Mouse (Mus musculus) forebrain, embryonic 12.5 days (tissue): Measurements from ENCODE around the gene Irs3. TPM values are rescaled to one million over a fixed set of nuclear protein-coding genes. Genes with fewer than 3 reads are reported as not detected.

Experiments used
- ATAC-seq: fragments of 200-750 bp; cut with Nextera tagmentation; 2 replicates; pipeline ENCODE4 v1.8.0; 2017; ENCODE audit warnings: moderate TSS enrichment; ENCODE audit not compliant: low FRiP score
- H3K27ac ChIP-seq: fragments of 300-500 bp; sonication (generic); 2 replicates; pipeline ENCODE4 v1.5.1; 2016; ENCODE audit warnings: mild to moderate bottlenecking
- H3K27me3 ChIP-seq: fragments of 300-500 bp; sonication (generic); 2 replicates; pipeline ENCODE4 v1.6.1; 2016; ENCODE audit warnings: mild to moderate bottlenecking
- H3K36me3 ChIP-seq: fragments of 300-500 bp; sonication (generic); replicated peaks from 2 replicates; pipeline ENCODE4 v1.6.1; 2016; ENCODE audit warnings: mild to moderate bottlenecking
- H3K4me1 ChIP-seq: fragments of 300-500 bp; sonication (generic); 2 replicates; pipeline ENCODE4 v1.6.1; 2016
- H3K4me2 ChIP-seq: fragments of 300-500 bp; sonication (generic); 2 replicates; pipeline ENCODE4 v1.6.1; 2016; ENCODE audit warnings: mild to moderate bottlenecking, moderate library complexity
- H3K4me3 ChIP-seq: fragments of 300-500 bp; sonication (generic); replicated peaks from 2 replicates; pipeline ENCODE4 v1.5.1; 2016; ENCODE audit warnings: mild to moderate bottlenecking
- H3K9ac ChIP-seq: fragments of 300-500 bp; sonication (generic); 2 replicates; pipeline ENCODE4 v1.6.1; 2016; ENCODE audit warnings: mild to moderate bottlenecking
- H3K9me3 ChIP-seq: fragments of 300-500 bp; sonication (generic); 2 replicates; pipeline ENCODE4 v1.6.1; 2016
- WGBS: fragments of 180-500 bp; shearing (Covaris S2); methylation state at CpG from one replicate; pipeline ENCODE4 v1.1.7; 2016; 5-methylcytosine and 5-hydroxymethylcytosine counted together
- polyA plus RNA-seq: library from polyadenylated mRNA; unstranded; fragments of >200 nt; fragmentation: Nextera tagmentation; extraction: Ambion mirVana; gene quantifications from 2 replicates; pipeline ENCODE4 v1.2.1, GENCODE M21; 2016

Irs3 gene
- not detected in 2 replicates for polyA plus RNA-seq

- Histone ChIP-seq H3K9me3 (no peaks in the 10 kb centered on the region), H3K27me3 (peaks cover 57% of the 10 kb centered on the region), H3K27ac (no peak within 1 kb of the TSS), H3K9ac (no peak within 1 kb of the TSS), H3K36me3 (peaks cover 20% of the 10 kb centered on the region), H3K4me2 (peak within 1 kb of the TSS; percentile 42), H3K4me3 (peak within 1 kb of the TSS; percentile 28), H3K4me1 (peaks cover 20% of the 10 kb centered on the region)
- 19% methylated on average over 11 of the region's 11 CpGs for WGBS
- no peak for ATAC-seq
Measured at GRCm38 (mm10) chr5:137645652-137646091, at the start of gene Irs3. Gene Irs3 (minus strand): TSS chr5:137645714.

GRCm38 (mm10) chr5:137694796-137695195 is 49.3 kb upstream of the Irs3 start:
- no peak overlapping the region for H3K4me3 ChIP-seq
- H3K27me3 ChIP-seq = no peaks in the 10 kb centered on the region
- no peaks in the 10 kb centered on the region for H3K36me3 ChIP-seq
- no peak overlapping the region for H3K9ac ChIP-seq
- no peak overlapping the region for H3K4me2 ChIP-seq
- no peak for ATAC-seq
- H3K9me3 ChIP-seq = no peaks in the 10 kb centered on the region
- H3K4me1 ChIP-seq = 0 out of 2 replicates have a peak, but pooled peaks cover 3% of the 10 kb centered on the region
- 20% methylated on average over 3 of the region's 3 CpGs for WGBS
- H3K27ac ChIP-seq = no peak overlapping the region

GRCm38 (mm10) chr5:137691881-137692280 is 46.4 kb upstream of the Irs3 start:
- Histone ChIP-seq H3K4me3 (no peak overlapping the region), H3K4me2 (no peak overlapping the region), H3K9me3 (no peaks in the 10 kb centered on the region), H3K27ac (no peak overlapping the region), H3K27me3 (peaks cover 2% of the 10 kb centered on the region; the same call in 1 of the 2 replicates), H3K9ac (no peak overlapping the region), H3K36me3 (no peaks in the 10 kb centered on the region), H3K4me1 (0 out of 2 replicates have a peak, but pooled peaks cover 3% of the 10 kb centered on the region)
- WGBS = 72% methylated on average over 1 of the region's 1 CpGs
- ATAC-seq = no peak

GRCm38 (mm10) chr5:137690531-137690930 is 45.0 kb upstream of the Irs3 start:
- no peaks in the 10 kb centered on the region for H3K9me3 ChIP-seq

GRCm38 (mm10) chr5:137689974-137690373 is 44.5 kb upstream of the Irs3 start:
- Histone ChIP-seq H3K27ac (no peak overlapping the region), H3K4me1 (peaks cover 7% of the 10 kb centered on the region), H3K4me2 (no peak overlapping the region), H3K9me3 (no peaks in the 10 kb centered on the region), H3K9ac (no peak overlapping the region), H3K27me3 (peaks cover 16% of the 10 kb centered on the region; the same call in 1 of the 2 replicates), H3K4me3 (no peak overlapping the region), H3K36me3 (no peaks in the 10 kb centered on the region)
- WGBS = 92% methylated on average over 3 of the region's 3 CpGs
- no peak for ATAC-seq

More at GRCm38 (mm10) chr5:137690531-137690930, 45.0 kb upstream of the Irs3 start:
- no peaks in the 10 kb centered on the region for H3K36me3 ChIP-seq
- no peak overlapping the region for H3K4me2 ChIP-seq
- WGBS = 73% methylated on average over 9 of the region's 9 CpGs
- peaks cover 14% of the 10 kb centered on the region; the same call in 1 of the 2 replicates for H3K27me3 ChIP-seq
- 0 out of 2 replicates have a peak, but pooled peaks cover 3% of the 10 kb centered on the region for H3K4me1 ChIP-seq
- H3K27ac ChIP-seq = no peak overlapping the region
- H3K9ac ChIP-seq = no peak overlapping the region
- ATAC-seq = no peak
- no peak overlapping the region for H3K4me3 ChIP-seq

GRCm38 (mm10) chr5:137686127-137686790 is 40.7 kb upstream of the Irs3 start:
- Histone ChIP-seq H3K27me3 (peaks cover 16% of the 10 kb centered on the region; the same call in 1 of the 2 replicates), H3K9ac (no peak overlapping the region), H3K4me1 (peaks cover 29% of the 10 kb centered on the region), H3K4me2 (no peak overlapping the region), H3K36me3 (peaks cover 4% of the 10 kb centered on the region; the same call in 1 of the 2 replicates), H3K9me3 (no peaks in the 10 kb centered on the region), H3K4me3 (no peak overlapping the region), H3K27ac (0 out of 2 replicates have a peak overlapping the region, but pooled peaks have one; percentile 31)
- 85% methylated on average over 6 of the region's 6 CpGs for WGBS
- ATAC-seq = no peak

- Histone ChIP-seq H3K4me3 (no peak overlapping the region), H3K9me3 (no peaks in the 10 kb centered on the region), H3K4me2 (no peak overlapping the region), H3K27ac (0 out of 2 replicates have a peak overlapping the region, but pooled peaks have one; percentile 14), H3K9ac (no peak overlapping the region), H3K27me3 (peaks cover 16% of the 10 kb centered on the region; the same call in 1 of the 2 replicates), H3K4me1 (peaks cover 29% of the 10 kb centered on the region), H3K36me3 (peaks cover 7% of the 10 kb centered on the region; the same call in 1 of the 2 replicates)
- ATAC-seq = no peak
- WGBS = 96% methylated on average over 3 of the region's 3 CpGs
Measured at GRCm38 (mm10) chr5:137685653-137686052, 40.1 kb upstream of the Irs3 start.

- WGBS = under 1% methylated on average over 62 of the region's 62 CpGs
- ATAC-seq = peak; percentile 99
- no peaks in the 10 kb centered on the region for H3K9me3 ChIP-seq
- H3K9ac ChIP-seq = peak within 1 kb of the TSS; percentile 81
- H3K4me3 ChIP-seq = peak within 1 kb of the TSS; percentile 77
- peaks cover 16% of the 10 kb centered on the region; the same call in 1 of the 2 replicates for H3K27me3 ChIP-seq
- peak within 1 kb of the TSS; percentile 74 for H3K27ac ChIP-seq
- peaks cover 29% of the 10 kb centered on the region for H3K4me1 ChIP-seq
- peak within 1 kb of the TSS; percentile 96 for H3K4me2 ChIP-seq
- H3K36me3 ChIP-seq = peaks cover 11% of the 10 kb centered on the region
Measured at GRCm38 (mm10) chr5:137684294-137685123, 39.0 kb upstream of the Irs3 start, which contains the start of gene Agfg2. Gene Agfg2 (minus strand): TSS chr5:137684726.

- peak overlapping the region; percentile 81 for H3K9ac ChIP-seq
- peaks cover 13% of the 10 kb centered on the region for H3K36me3 ChIP-seq
- peak overlapping the region; percentile 96 for H3K4me2 ChIP-seq
- peaks cover 29% of the 10 kb centered on the region for H3K4me1 ChIP-seq
- 12% methylated on average over 28 of the region's 28 CpGs for WGBS
- no peaks in the 10 kb centered on the region for H3K9me3 ChIP-seq
- H3K27ac ChIP-seq = peak overlapping the region; percentile 74
- peak overlapping the region; percentile 77 for H3K4me3 ChIP-seq
- peak; percentile 14; the same call in 1 of the 2 replicates for ATAC-seq
- peaks cover 16% of the 10 kb centered on the region; the same call in 1 of the 2 replicates for H3K27me3 ChIP-seq
Measured at GRCm38 (mm10) chr5:137683388-137684293, 38.1 kb upstream of the Irs3 start.

- H3K9ac ChIP-seq = no peak overlapping the region
Measured at GRCm38 (mm10) chr5:137682526-137682925, 37.0 kb upstream of the Irs3 start.

GRCm38 (mm10) chr5:137679726-137680125 is 34.2 kb upstream of the Irs3 start:
- WGBS = 86% methylated on average over 4 of the region's 4 CpGs
- ATAC-seq = no peak
- Histone ChIP-seq H3K9ac (no peak overlapping the region), H3K9me3 (no peaks in the 10 kb centered on the region), H3K36me3 (peaks cover 29% of the 10 kb centered on the region), H3K27ac (no peak overlapping the region), H3K4me1 (peaks cover 24% of the 10 kb centered on the region), H3K27me3 (no peaks in the 10 kb centered on the region), H3K4me2 (no peak overlapping the region), H3K4me3 (no peak overlapping the region)

More at GRCm38 (mm10) chr5:137682526-137682925, 37.0 kb upstream of the Irs3 start:
- ATAC-seq = no peak
- WGBS = 77% methylated on average over 6 of the region's 6 CpGs
- Histone ChIP-seq H3K27ac (no peak overlapping the region), H3K27me3 (peaks cover 16% of the 10 kb centered on the region; the same call in 1 of the 2 replicates), H3K4me2 (peak overlapping the region; percentile 24; the same call in 1 of the 2 replicates), H3K4me3 (0 out of 2 replicates have a peak overlapping the region, but pooled peaks have one; percentile 8), H3K4me1 (peaks cover 29% of the 10 kb centered on the region), H3K36me3 (peaks cover 16% of the 10 kb centered on the region), H3K9me3 (no peaks in the 10 kb centered on the region)
